Mouse (Mus musculus) spleen, adult 2 months (tissue): ENCODE measurements at regions not wholly inside any gene's neighbourhood (a gene's known extent, or its start where the extent isn't known, plus 50 kb on each side); places are given as distances from the start of the nearest gene placed in this dataset.

Experiments used
- CTCF ChIP-seq: fragments of 200-500 bp; IDR thresholded peaks from 2 replicates; pipeline ENCODE4 v1.5.1; 2011; ENCODE audit warnings: mild to moderate bottlenecking, inconsistent platforms; ENCODE audit not compliant: insufficient read depth, insufficient read length, insufficient replicate concordance; ENCODE audit errors: extremely low read depth
- POLR2A ChIP-seq: fragments of 200-500 bp; IDR thresholded peaks from 2 replicates; pipeline ENCODE4 v1.6.1; 2011; ENCODE audit warnings: low read depth, low read length, inconsistent platforms

DNA sequence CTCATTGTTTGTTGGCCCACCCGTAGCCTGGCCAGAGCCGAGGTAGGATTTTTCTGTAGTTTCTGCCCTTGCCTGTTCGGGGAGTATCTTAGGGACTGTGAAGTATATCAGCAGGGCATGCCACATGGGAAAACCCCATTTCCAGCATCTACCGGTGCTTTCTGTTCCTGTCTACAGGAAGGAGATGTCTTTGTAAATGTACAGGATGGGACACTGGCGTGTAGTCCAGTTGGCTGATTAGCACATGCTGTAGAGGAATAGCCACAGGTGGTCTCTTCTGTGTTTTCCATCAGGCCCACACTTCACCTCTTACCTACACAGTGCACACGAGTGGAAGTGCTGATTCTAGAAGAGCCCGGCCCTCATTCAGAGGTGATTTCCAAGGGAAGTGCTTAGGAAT lies 301.4 kb downstream of the Ets1 start:
- TF ChIP-seq POLR2A (no peak), CTCF (no peak)
